Mouse (Mus musculus): ENCODE measurements around the gene Gm4792. TPM values are rescaled to one million over a fixed set of nuclear protein-coding genes. Genes with fewer than 3 reads are reported as not detected.
A peak's percentile ranks its signal among the peaks of the same experiment; 100 is the strongest.

Gm4792 gene
- polyA plus RNA-seq, 1 experiment from 2014 or later = not detected

DNA sequence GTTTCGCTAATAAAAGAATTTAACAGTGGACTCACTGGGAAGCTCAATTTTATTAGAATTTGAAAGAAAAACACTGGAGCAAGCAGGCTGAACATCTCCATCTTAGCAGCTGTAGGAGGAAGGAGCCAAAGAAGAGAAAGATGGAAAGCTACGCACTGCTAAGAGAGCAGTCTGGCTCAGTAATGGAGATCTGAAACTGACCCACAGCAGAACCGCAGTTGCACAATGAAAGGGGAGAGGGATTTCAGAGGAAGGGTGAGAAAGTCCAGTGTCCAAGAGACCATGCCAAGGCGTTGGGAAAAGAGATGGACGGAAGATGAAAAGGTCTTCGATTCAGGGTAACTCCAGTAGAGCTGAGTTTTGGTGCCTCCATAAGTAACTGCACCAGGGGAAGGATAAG, 37.6 kb upstream of the Gm4792 start:
- H3K9me3 ChIP-seq (ENCODE audit: control insufficient read depth, low read length) = no peaks in the 10 kb centered on the region
- 90% methylated on average over 6 of the region's 6 CpGs for WGBS
- H3K27ac ChIP-seq (ENCODE audit: low read depth, low read length) = no peak overlapping the region
- no peak overlapping the region for H3K4me3 ChIP-seq (ENCODE audit: low read length)
- no peaks in the 10 kb centered on the region for H3K27me3 ChIP-seq (ENCODE audit: control insufficient read depth, insufficient read depth, low read length)
- no peak overlapping the region for H3K9ac ChIP-seq (ENCODE audit: low read depth, low read length)
- no peaks in the 10 kb centered on the region for H3K4me1 ChIP-seq (ENCODE audit: control insufficient read depth, insufficient read depth, low read length)
- H3K4me2 ChIP-seq (replicated peaks; ENCODE audit: low read depth, low read length) = no peak overlapping the region
- H3K36me3 ChIP-seq (ENCODE audit: control insufficient read depth, insufficient read depth, low read length) = no peaks in the 10 kb centered on the region
- ATAC-seq (ENCODE audit: low FRiP score, low TSS enrichment) = no peak

GRCm38 (mm10) chr10:94335047-94335446, 36.5 kb upstream of the Gm4792 start:
- H3K9ac ChIP-seq (ENCODE audit: low read depth, low read length) = no peak overlapping the region
- H3K4me2 ChIP-seq (replicated peaks; ENCODE audit: low read depth, low read length) = no peak overlapping the region
- H3K36me3 ChIP-seq (ENCODE audit: control insufficient read depth, insufficient read depth, low read length) = no peaks in the 10 kb centered on the region
- no peaks in the 10 kb centered on the region for H3K4me1 ChIP-seq (ENCODE audit: control insufficient read depth, insufficient read depth, low read length)
- H3K27ac ChIP-seq (ENCODE audit: low read depth, low read length) = no peak overlapping the region
- H3K4me3 ChIP-seq (ENCODE audit: low read length) = no peak overlapping the region
- H3K9me3 ChIP-seq (ENCODE audit: control insufficient read depth, low read length) = no peaks in the 10 kb centered on the region
- ATAC-seq (ENCODE audit: low FRiP score, low TSS enrichment) = no peak
- no peaks in the 10 kb centered on the region for H3K27me3 ChIP-seq (ENCODE audit: control insufficient read depth, insufficient read depth, low read length)
- 51% methylated on average over 10 of the region's 10 CpGs for WGBS

- H3K4me3 ChIP-seq (ENCODE audit: low read length) = no peak overlapping the region
- H3K4me2 ChIP-seq (replicated peaks; ENCODE audit: low read depth, low read length) = no peak overlapping the region
- no peak overlapping the region for H3K9ac ChIP-seq (ENCODE audit: low read depth, low read length)
- H3K27me3 ChIP-seq (ENCODE audit: control insufficient read depth, insufficient read depth, low read length) = no peaks in the 10 kb centered on the region
- H3K36me3 ChIP-seq (ENCODE audit: control insufficient read depth, insufficient read depth, low read length) = no peaks in the 10 kb centered on the region
- H3K9me3 ChIP-seq (ENCODE audit: control insufficient read depth, low read length) = no peaks in the 10 kb centered on the region
- no peak overlapping the region for H3K27ac ChIP-seq (ENCODE audit: low read depth, low read length)
- ATAC-seq (ENCODE audit: low FRiP score, low TSS enrichment) = no peak
- H3K4me1 ChIP-seq (ENCODE audit: control insufficient read depth, insufficient read depth, low read length) = no peaks in the 10 kb centered on the region
- WGBS = 85% methylated on average over 8 of the region's 8 CpGs
These were observed 34.8 kb upstream of the Gm4792 start for GRCm38 (mm10) chr10:94333328-94333727.

DNA sequence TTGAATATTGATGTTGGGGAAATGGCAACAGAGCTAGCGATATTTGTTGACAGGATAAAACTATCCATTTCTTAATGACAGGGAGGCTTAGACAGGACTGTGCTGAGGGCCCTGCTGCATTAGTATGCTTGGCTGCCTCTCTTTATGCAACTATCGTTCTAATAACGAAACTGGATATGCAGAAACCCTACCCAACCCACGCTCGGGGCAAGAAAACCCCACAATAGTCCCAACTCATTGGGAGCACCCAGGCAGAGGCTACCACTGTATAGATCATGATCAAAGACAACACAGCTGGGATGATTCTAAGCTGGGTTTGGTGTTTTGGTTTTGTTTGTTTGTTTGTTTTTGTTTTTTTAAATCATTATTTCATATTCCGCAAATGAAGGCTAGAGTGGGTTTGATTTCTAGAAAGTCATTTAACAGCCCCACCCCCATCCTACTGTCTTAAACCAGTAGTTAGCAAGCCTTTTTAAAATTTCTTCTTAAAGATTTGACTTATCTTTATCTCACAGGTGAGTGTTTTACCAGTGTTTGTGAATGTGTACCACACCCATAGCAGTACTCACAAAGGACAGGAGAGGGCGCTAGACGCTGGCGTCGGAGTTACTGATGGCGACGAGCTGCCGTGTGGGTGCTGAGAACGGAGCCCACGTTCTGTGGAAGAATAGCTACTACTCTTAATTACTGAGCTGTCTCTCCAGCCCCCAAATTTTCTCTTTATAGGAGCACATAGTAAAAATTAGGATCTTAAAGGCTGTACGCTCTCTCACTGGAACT, 34.0 kb upstream of the Gm4792 start:
- no peak for ATAC-seq (ENCODE audit: low FRiP score, low TSS enrichment)
- H3K36me3 ChIP-seq (ENCODE audit: control insufficient read depth, insufficient read depth, low read length) = no peaks in the 10 kb centered on the region
- no peaks in the 10 kb centered on the region for H3K4me1 ChIP-seq (ENCODE audit: control insufficient read depth, insufficient read depth, low read length)
- H3K27me3 ChIP-seq (ENCODE audit: control insufficient read depth, insufficient read depth, low read length) = no peaks in the 10 kb centered on the region
- WGBS = 78% methylated on average over 16 of the region's 16 CpGs
- H3K27ac ChIP-seq (ENCODE audit: low read depth, low read length) = no peak overlapping the region
- no peak overlapping the region for H3K9ac ChIP-seq (ENCODE audit: low read depth, low read length)
- no peaks in the 10 kb centered on the region for H3K9me3 ChIP-seq (ENCODE audit: control insufficient read depth, low read length)
- H3K4me3 ChIP-seq (ENCODE audit: low read length) = no peak overlapping the region
- no peak overlapping the region for H3K4me2 ChIP-seq (replicated peaks; ENCODE audit: low read depth, low read length)

DNA sequence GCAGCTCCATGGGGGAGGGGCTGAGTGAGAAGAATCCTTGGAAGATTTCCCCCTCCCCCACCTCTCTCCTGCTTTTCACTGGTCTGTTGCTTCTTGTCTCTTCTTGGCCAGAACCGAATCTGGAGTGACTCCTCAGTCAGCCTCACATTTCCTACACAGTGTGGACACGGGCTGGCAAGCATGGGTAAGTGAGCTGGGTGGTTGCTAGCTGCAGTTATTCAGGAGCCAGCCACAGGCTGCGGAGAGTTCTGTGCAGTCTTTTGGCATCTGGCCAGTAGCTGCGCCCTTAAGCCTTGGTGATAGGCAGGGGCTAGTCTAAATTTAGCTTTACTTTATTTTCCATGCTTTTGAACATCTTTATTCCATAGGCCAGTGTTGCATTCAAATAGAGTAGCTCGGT, 31.5 kb upstream of the Gm4792 start:
- ATAC-seq (ENCODE audit: low FRiP score, low TSS enrichment) = 0 out of 2 replicates have a peak, but pooled peaks have one; percentile 39
- Histone ChIP-seq H3K9me3 (ENCODE audit: control insufficient read depth, low read length) (no peaks in the 10 kb centered on the region), H3K36me3 (ENCODE audit: control insufficient read depth, insufficient read depth, low read length) (no peaks in the 10 kb centered on the region), H3K4me3 (ENCODE audit: low read length) (no peak overlapping the region), H3K4me2 (replicated peaks; ENCODE audit: low read depth, low read length) (no peak overlapping the region), H3K27me3 (ENCODE audit: control insufficient read depth, insufficient read depth, low read length) (no peaks in the 10 kb centered on the region), H3K9ac (ENCODE audit: low read depth, low read length) (no peak overlapping the region), H3K27ac (ENCODE audit: low read depth, low read length) (no peak overlapping the region), H3K4me1 (ENCODE audit: control insufficient read depth, insufficient read depth, low read length) (no peaks in the 10 kb centered on the region)
- 35% methylated on average over 5 of the region's 5 CpGs for WGBS

- Histone ChIP-seq H3K9me3 (ENCODE audit: control insufficient read depth, low read length) (no peaks in the 10 kb centered on the region; the same call in 1 of the 2 replicates), H3K4me3 (ENCODE audit: low read length) (no peak overlapping the region), H3K27ac (ENCODE audit: low read depth, low read length) (no peak overlapping the region), H3K27me3 (ENCODE audit: control insufficient read depth, insufficient read depth, low read length) (0 out of 2 replicates have a peak, but pooled peaks cover 4% of the 10 kb centered on the region), H3K4me1 (ENCODE audit: control insufficient read depth, insufficient read depth, low read length) (no peaks in the 10 kb centered on the region), H3K36me3 (ENCODE audit: control insufficient read depth, insufficient read depth, low read length) (no peaks in the 10 kb centered on the region), H3K4me2 (replicated peaks; ENCODE audit: low read depth, low read length) (no peak overlapping the region), H3K9ac (ENCODE audit: low read depth, low read length) (no peak overlapping the region)
- ATAC-seq (ENCODE audit: low FRiP score, low TSS enrichment) = no peak
- WGBS = 37% methylated on average over 4 of the region's 4 CpGs
These were observed 20.1 kb upstream of the Gm4792 start for GRCm38 (mm10) chr10:94318574-94318973.

GRCm38 (mm10) chr10:94313146-94313545, 14.6 kb upstream of the Gm4792 start:
- H3K4me1 ChIP-seq (ENCODE audit: control insufficient read depth, insufficient read depth, low read length) = no peaks in the 10 kb centered on the region
- no peak overlapping the region for H3K27ac ChIP-seq (ENCODE audit: low read depth, low read length)
- no peak for ATAC-seq (ENCODE audit: low FRiP score, low TSS enrichment)
- no peak overlapping the region for H3K9ac ChIP-seq (ENCODE audit: low read depth, low read length)
- no peak overlapping the region for H3K4me3 ChIP-seq (ENCODE audit: low read length)
- H3K4me2 ChIP-seq (replicated peaks; ENCODE audit: low read depth, low read length) = no peak overlapping the region
- H3K27me3 ChIP-seq (ENCODE audit: control insufficient read depth, insufficient read depth, low read length) = peaks cover 18% of the 10 kb centered on the region; the same call in 1 of the 2 replicates
- no peaks in the 10 kb centered on the region for H3K9me3 ChIP-seq (ENCODE audit: control insufficient read depth, low read length)
- WGBS = 79% methylated on average over 4 of the region's 4 CpGs
- H3K36me3 ChIP-seq (ENCODE audit: control insufficient read depth, insufficient read depth, low read length) = no peaks in the 10 kb centered on the region

DNA sequence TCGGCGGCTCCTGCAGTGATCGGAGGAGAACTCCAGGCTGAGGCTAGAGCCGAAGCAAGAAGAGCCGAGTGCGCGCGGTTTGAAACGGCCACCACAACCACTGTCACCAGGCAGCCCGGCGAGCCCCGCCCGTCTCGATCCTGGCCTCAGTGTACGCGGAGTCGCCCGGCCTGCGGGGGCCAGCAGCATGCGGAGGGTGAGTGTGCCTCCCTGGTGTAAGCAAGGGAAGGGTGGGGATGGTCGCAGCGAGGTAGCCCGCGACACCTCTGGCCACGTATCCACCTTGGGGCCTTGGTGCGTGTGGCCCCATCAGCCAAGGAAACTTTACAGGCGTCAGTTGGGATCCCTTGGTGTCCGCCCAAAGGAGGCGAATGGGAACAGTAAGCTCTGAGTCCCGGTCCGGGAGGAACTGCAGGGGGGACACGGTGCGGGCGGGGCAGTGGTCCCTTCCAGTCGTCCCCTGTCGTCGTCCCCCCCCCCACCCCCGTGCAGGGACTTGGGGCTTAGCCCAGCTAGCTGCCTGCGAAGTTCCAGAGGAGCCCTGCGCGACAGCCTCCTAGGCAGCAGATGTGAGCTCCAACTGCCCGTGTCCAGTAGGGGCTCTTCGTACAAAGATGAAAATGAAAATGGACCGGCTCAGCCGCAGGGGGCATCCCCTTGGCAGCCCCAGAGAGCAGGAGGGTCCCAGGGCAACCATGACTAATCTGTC, 13.7 kb upstream of the Gm4792 start:
- Histone ChIP-seq H3K4me3 (ENCODE audit: low read length) (peak overlapping the region; percentile 50), H3K4me2 (replicated peaks; ENCODE audit: low read depth, low read length) (peak overlapping the region; percentile 91), H3K4me1 (ENCODE audit: control insufficient read depth, insufficient read depth, low read length) (no peaks in the 10 kb centered on the region), H3K9ac (ENCODE audit: low read depth, low read length) (peak overlapping the region; percentile 31), H3K36me3 (ENCODE audit: control insufficient read depth, insufficient read depth, low read length) (no peaks in the 10 kb centered on the region), H3K9me3 (ENCODE audit: control insufficient read depth, low read length) (no peaks in the 10 kb centered on the region), H3K27ac (ENCODE audit: low read depth, low read length) (no peak overlapping the region), H3K27me3 (ENCODE audit: control insufficient read depth, insufficient read depth, low read length) (peaks cover 18% of the 10 kb centered on the region; the same call in 1 of the 2 replicates)
- ATAC-seq (ENCODE audit: low FRiP score, low TSS enrichment) = peak; percentile 69; the same call in 1 of the 2 replicates
- WGBS = under 1% methylated on average over 45 of the region's 45 CpGs

DNA sequence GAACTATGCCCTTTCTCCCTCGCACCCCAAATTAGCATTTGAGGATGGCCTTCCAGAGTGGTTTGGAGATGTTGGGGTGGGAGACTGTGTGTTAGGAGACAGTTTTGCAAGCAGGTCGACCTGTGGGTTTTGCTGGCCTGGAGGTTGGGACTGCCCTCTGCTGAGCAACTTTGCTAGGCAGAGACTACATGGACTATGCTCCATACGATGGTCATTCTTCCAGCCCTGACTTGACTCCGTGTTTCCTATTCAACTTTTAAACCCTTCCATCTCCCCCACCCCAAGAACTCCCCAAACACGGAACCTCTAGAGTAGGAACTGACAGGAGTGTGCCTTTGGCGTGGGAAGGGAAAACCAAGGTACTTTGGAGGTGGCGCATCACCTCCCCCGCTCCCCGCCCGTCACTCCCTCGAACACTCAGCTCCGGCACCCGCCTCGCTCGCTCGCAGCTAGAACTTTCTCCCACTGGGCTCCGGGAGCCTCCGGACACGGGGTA, 13.1 kb upstream of the Gm4792 start, which contains the start of gene Tmcc3:
TSS of gene Tmcc3 (plus strand) at position 439 of the 496 bp plus-strand sequence.
- no peaks in the 10 kb centered on the region for H3K9me3 ChIP-seq (ENCODE audit: control insufficient read depth, low read length)
- H3K4me2 ChIP-seq (replicated peaks; ENCODE audit: low read depth, low read length) = peak within 1 kb of the TSS; percentile 91
- no peak within 1 kb of the TSS for H3K27ac ChIP-seq (ENCODE audit: low read depth, low read length)
- H3K27me3 ChIP-seq (ENCODE audit: control insufficient read depth, insufficient read depth, low read length) = peaks cover 18% of the 10 kb centered on the region; the same call in 1 of the 2 replicates
- ATAC-seq (ENCODE audit: low FRiP score, low TSS enrichment) = no peak
- H3K9ac ChIP-seq (ENCODE audit: low read depth, low read length) = peak within 1 kb of the TSS; percentile 31
- WGBS = under 1% methylated on average over 19 of the region's 19 CpGs
- no peaks in the 10 kb centered on the region for H3K4me1 ChIP-seq (ENCODE audit: control insufficient read depth, insufficient read depth, low read length)
- peak within 1 kb of the TSS; percentile 50 for H3K4me3 ChIP-seq (ENCODE audit: low read length)
- no peaks in the 10 kb centered on the region for H3K36me3 ChIP-seq (ENCODE audit: control insufficient read depth, insufficient read depth, low read length)

All from kidney, embryonic 14.5 days (tissue).